Mouse (Mus musculus) adrenal gland, postnatal 36 days (tissue): ENCODE measurements around the gene Barhl1. TPM values are rescaled to one million over a fixed set of nuclear protein-coding genes. Genes with fewer than 3 reads are reported as not detected.

ENCODE experiments used
- DNase-seq, 2 experiments: peaks; one replicate each; pipeline ENCODE4 v3.0.0; 2021; ENCODE audit warnings: mixed read lengths in 1 of 2
- total RNA-seq, 2 experiments: library from RNA; stranded (reverse); gene quantifications; 2 replicates each; pipeline ENCODE4 v1.2.3; 2021

The Barhl1 gene
- total RNA-seq, 2 experiments from 2014 or later, result not detected

- no peak for DNase-seq
Observed at GRCm38 (mm10) chr2:28863857-28864256, 52.6 kb downstream of the Barhl1 start.

GRCm38 (mm10) chr2:28860678-28861423 lies 55.6 kb downstream of the Barhl1 start:
- no peak for DNase-seq

- no peak for DNase-seq
Observed at GRCm38 (mm10) chr2:28859303-28859702, 57.2 kb downstream of the Barhl1 start.

Other genes starting within 250 kb of the Barhl1 start
- under 1 TPM; 0.53 to 0.59 TPM for gene Spaca9, start 216.9 kb downstream of the Barhl1 start, total RNA-seq
- gene Ak8, start 216.5 kb downstream of the Barhl1 start, total RNA-seq, result under 1 TPM; 0.63 to 0.82 TPM
- 10 to 100 TPM; 34.6 to 38.0 TPM for gene Gtf3c4, start 76.3 kb downstream of the Barhl1 start, total RNA-seq
- gene Ddx31, start 76.3 kb downstream of the Barhl1 start, total RNA-seq, result 10 to 100 TPM in 1 of 2 experiments, 1 to 10 TPM in 1; 8.7 to 15.5 TPM
- under 1 TPM; 0.33 to 0.79 TPM for gene Cfap77, start 138.4 kb upstream of the Barhl1 start, total RNA-seq
- 10 to 100 TPM; 12.0 to 13.9 TPM for gene Ttf1, start 143.6 kb upstream of the Barhl1 start, total RNA-seq
- gene Setx, start 207.5 kb upstream of the Barhl1 start, total RNA-seq, result 10 to 100 TPM; 31.6 to 35.3 TPM